Mouse (Mus musculus): ENCODE results near the gene Ankrd28.

The Ankrd28 gene

GRCm38 (mm10) chr14:31659501-31660181 lies 170.8 kb downstream of the Ankrd28 start:
- peak; percentile 63 for DNase-seq (ENCODE audit: low read depth, low spot score)
- H3K27me3 ChIP-seq (ENCODE audit: control insufficient read depth, insufficient read depth, low read length, poor library complexity, severe bottlenecking), result no peaks in the 10 kb centered on the region
- no peaks in the 10 kb centered on the region for H3K36me3 ChIP-seq (ENCODE audit: control insufficient read depth, insufficient read depth, low read length, poor library complexity, severe bottlenecking)

- Histone ChIP-seq H3K36me3 (ENCODE audit: control insufficient read depth, insufficient read depth, low read length, poor library complexity, severe bottlenecking) (no peaks in the 10 kb centered on the region), H3K27me3 (ENCODE audit: control insufficient read depth, insufficient read depth, low read length, poor library complexity, severe bottlenecking) (no peaks in the 10 kb centered on the region)
- DNase-seq (ENCODE audit: low read depth, low spot score), result no peak
Measured at GRCm38 (mm10) chr14:31658126-31658680, 172.2 kb downstream of the Ankrd28 start.

GRCm38 (mm10) chr14:31656857-31657645 lies 173.4 kb downstream of the Ankrd28 start:
- DNase-seq (ENCODE audit: low read depth, low spot score), result peak; percentile 86
- H3K36me3 ChIP-seq (ENCODE audit: control insufficient read depth, insufficient read depth, low read length, poor library complexity, severe bottlenecking), result no peaks in the 10 kb centered on the region
- no peaks in the 10 kb centered on the region for H3K27me3 ChIP-seq (ENCODE audit: control insufficient read depth, insufficient read depth, low read length, poor library complexity, severe bottlenecking)

- no peak for DNase-seq (ENCODE audit: low read depth, low spot score)
- Histone ChIP-seq H3K27me3 (ENCODE audit: control insufficient read depth, insufficient read depth, low read length, poor library complexity, severe bottlenecking) (no peaks in the 10 kb centered on the region), H3K36me3 (ENCODE audit: control insufficient read depth, insufficient read depth, low read length, poor library complexity, severe bottlenecking) (no peaks in the 10 kb centered on the region)
Measured at GRCm38 (mm10) chr14:31656386-31656785, 174.1 kb downstream of the Ankrd28 start.

- Histone ChIP-seq H3K36me3 (ENCODE audit: control insufficient read depth, insufficient read depth, low read length, poor library complexity, severe bottlenecking) (no peaks in the 10 kb centered on the region), H3K27me3 (ENCODE audit: control insufficient read depth, insufficient read depth, low read length, poor library complexity, severe bottlenecking) (no peaks in the 10 kb centered on the region)
- DNase-seq (ENCODE audit: low read depth, low spot score), result no peak
Measured at GRCm38 (mm10) chr14:31655406-31655805, 175.0 kb downstream of the Ankrd28 start.

- no peak for DNase-seq (ENCODE audit: low read depth, low spot score)
- H3K27me3 ChIP-seq (ENCODE audit: control insufficient read depth, insufficient read depth, low read length, poor library complexity, severe bottlenecking), result no peaks in the 10 kb centered on the region
- H3K36me3 ChIP-seq (ENCODE audit: control insufficient read depth, insufficient read depth, low read length, poor library complexity, severe bottlenecking), result no peaks in the 10 kb centered on the region
Measured at GRCm38 (mm10) chr14:31654816-31655215, 175.6 kb downstream of the Ankrd28 start.

- H3K27me3 ChIP-seq (ENCODE audit: control insufficient read depth, insufficient read depth, low read length, poor library complexity, severe bottlenecking), result no peaks in the 10 kb centered on the region
- no peak for DNase-seq (ENCODE audit: low read depth, low spot score)
- no peaks in the 10 kb centered on the region for H3K36me3 ChIP-seq (ENCODE audit: control insufficient read depth, insufficient read depth, low read length, poor library complexity, severe bottlenecking)
Measured at GRCm38 (mm10) chr14:31653101-31653875, 177.2 kb downstream of the Ankrd28 start.

GRCm38 (mm10) chr14:31652624-31653023 lies 177.8 kb downstream of the Ankrd28 start:
- H3K27me3 ChIP-seq (ENCODE audit: control insufficient read depth, insufficient read depth, low read length, poor library complexity, severe bottlenecking), result no peaks in the 10 kb centered on the region
- DNase-seq (ENCODE audit: low read depth, low spot score), result no peak
- no peaks in the 10 kb centered on the region for H3K36me3 ChIP-seq (ENCODE audit: control insufficient read depth, insufficient read depth, low read length, poor library complexity, severe bottlenecking)

- Histone ChIP-seq H3K27me3 (ENCODE audit: control insufficient read depth, insufficient read depth, low read length, poor library complexity, severe bottlenecking) (no peaks in the 10 kb centered on the region), H3K36me3 (ENCODE audit: control insufficient read depth, insufficient read depth, low read length, poor library complexity, severe bottlenecking) (no peaks in the 10 kb centered on the region)
- DNase-seq (ENCODE audit: low read depth, low spot score), result no peak
Measured at GRCm38 (mm10) chr14:31652106-31652505, 178.3 kb downstream of the Ankrd28 start.

GRCm38 (mm10) chr14:31651206-31651605 lies 179.2 kb downstream of the Ankrd28 start:
- DNase-seq (ENCODE audit: low read depth, low spot score), result no peak
- Histone ChIP-seq H3K36me3 (ENCODE audit: control insufficient read depth, insufficient read depth, low read length, poor library complexity, severe bottlenecking) (no peaks in the 10 kb centered on the region), H3K27me3 (ENCODE audit: control insufficient read depth, insufficient read depth, low read length, poor library complexity, severe bottlenecking) (no peaks in the 10 kb centered on the region)

GRCm38 (mm10) chr14:31650347-31650746 lies 180.1 kb downstream of the Ankrd28 start:
- no peak for DNase-seq (ENCODE audit: low read depth, low spot score)
- Histone ChIP-seq H3K27me3 (ENCODE audit: control insufficient read depth, insufficient read depth, low read length, poor library complexity, severe bottlenecking) (no peaks in the 10 kb centered on the region), H3K36me3 (ENCODE audit: control insufficient read depth, insufficient read depth, low read length, poor library complexity, severe bottlenecking) (no peaks in the 10 kb centered on the region)

All from splenic B cell, adult 2 months (primary cell).